Mouse (Mus musculus) liver, embryonic 12.5 days (tissue): ENCODE measurements around the gene Dtx2. TPM values are rescaled to one million over a fixed set of nuclear protein-coding genes. Genes with fewer than 3 reads are reported as not detected.
"Not testable (repeated sequence)": the region's sequence is repeated elsewhere in the genome, so short reads cannot be mapped to it uniquely, and the experiment has no call there.

ENCODE experiments used
- ATAC-seq: fragments of 200-750 bp; cut with Nextera tagmentation; 2 replicates; pipeline ENCODE4 v1.8.0; 2017; ENCODE audit warnings: moderate number of reproducible peaks, mild to moderate bottlenecking, moderate library complexity
- H3K27ac ChIP-seq: fragments of 300-500 bp; sonication (generic); 2 replicates; pipeline ENCODE4 v1.5.1; 2016; ENCODE audit warnings: mild to moderate bottlenecking
- H3K27me3 ChIP-seq: fragments of 300-500 bp; sonication (generic); replicated peaks from 2 replicates; pipeline ENCODE4 v1.6.1; 2016; ENCODE audit warnings: mild to moderate bottlenecking, moderate library complexity
- H3K36me3 ChIP-seq: fragments of 300-500 bp; sonication (generic); 2 replicates; pipeline ENCODE4 v1.6.1; 2016; ENCODE audit warnings: mild to moderate bottlenecking, moderate library complexity
- H3K4me1 ChIP-seq: fragments of 300-500 bp; sonication (generic); 2 replicates; pipeline ENCODE4 v1.6.1; 2016
- H3K4me2 ChIP-seq: fragments of 300-500 bp; sonication (generic); 2 replicates; pipeline ENCODE4 v1.6.1; 2016; ENCODE audit warnings: mild to moderate bottlenecking, moderate library complexity
- H3K4me3 ChIP-seq: fragments of 300-500 bp; sonication (generic); 2 replicates; pipeline ENCODE4 v1.5.1; 2016; ENCODE audit warnings: mild to moderate bottlenecking, moderate library complexity
- H3K9ac ChIP-seq: fragments of 300-500 bp; sonication (generic); 2 replicates; pipeline ENCODE4 v1.6.1; 2016; ENCODE audit warnings: mild to moderate bottlenecking, moderate library complexity
- H3K9me3 ChIP-seq: fragments of 300-500 bp; sonication (generic); replicated peaks from 2 replicates; pipeline ENCODE4 v1.6.1; 2016; ENCODE audit warnings: mild to moderate bottlenecking, moderate library complexity
- WGBS: fragments of 180-500 bp; shearing (Covaris S2); methylation state at CpG from one replicate; pipeline ENCODE4 v1.1.7; 2016; ENCODE audit not compliant: insufficient replicate concordance; 5-methylcytosine and 5-hydroxymethylcytosine counted together
- polyA plus RNA-seq: library from polyadenylated mRNA; unstranded; fragments of >200 nt; fragmentation: Nextera tagmentation; extraction: Ambion mirVana; gene quantifications from 2 replicates; pipeline ENCODE4 v1.2.1, GENCODE M21; 2016

The Dtx2 gene
- polyA plus RNA-seq, 1 experiment from 2014 or later: 11.3 TPM

DNA sequence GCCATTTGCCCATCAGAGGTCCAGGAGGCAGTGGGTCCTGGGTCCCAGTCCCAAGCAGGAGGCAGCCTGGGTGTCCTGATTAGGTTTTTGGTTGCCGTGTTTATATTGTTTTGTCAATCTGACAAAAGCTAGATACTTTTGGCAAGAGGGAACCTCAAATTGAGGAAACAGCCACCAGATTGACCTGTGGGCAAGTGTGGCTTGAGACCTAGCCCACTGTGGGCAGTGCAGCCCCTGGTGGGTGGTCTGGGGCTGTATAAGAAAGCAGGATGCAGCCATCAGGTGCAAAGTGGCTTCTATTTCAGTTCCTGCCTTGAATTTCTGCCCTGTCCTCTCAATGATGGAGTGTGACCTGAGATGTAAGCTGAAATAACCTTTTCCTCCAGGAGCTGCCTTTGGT, 40.7 kb downstream of the Dtx2 start:
- no peak overlapping the region for H3K9ac ChIP-seq
- 42% methylated on average over 1 of the region's 1 CpGs for WGBS
- H3K36me3 ChIP-seq: peaks cover 26% of the 10 kb centered on the region
- H3K27me3 ChIP-seq: no peaks in the 10 kb centered on the region
- ATAC-seq: no peak
- no peaks in the 10 kb centered on the region for H3K9me3 ChIP-seq
- no peak overlapping the region for H3K4me3 ChIP-seq
- no peak overlapping the region for H3K4me2 ChIP-seq
- H3K27ac ChIP-seq: no peak overlapping the region
- peaks cover 9% of the 10 kb centered on the region; the same call in 1 of the 2 replicates for H3K4me1 ChIP-seq

DNA sequence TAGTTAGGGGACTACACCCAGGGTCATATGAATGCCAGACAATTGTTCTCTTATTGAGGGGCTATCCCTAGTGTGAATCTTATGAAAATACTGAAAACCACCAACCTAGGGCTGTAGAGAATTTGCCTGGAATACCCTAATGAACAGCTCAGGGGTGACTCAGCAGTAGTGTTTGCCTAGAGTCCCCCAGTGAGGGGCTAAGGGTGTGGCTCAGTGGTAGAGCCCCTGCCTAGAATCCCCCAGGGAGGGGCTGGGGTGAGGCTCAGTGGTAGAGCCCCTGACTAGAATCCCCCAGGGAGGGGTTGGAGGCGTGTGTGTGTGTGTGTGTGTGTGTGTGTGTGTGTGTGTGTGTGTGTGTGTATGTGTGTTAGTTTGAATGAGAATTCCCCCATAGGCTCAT, 42.1 kb downstream of the Dtx2 start:
- 43% methylated on average over 1 of the region's 1 CpGs for whole genome bisulfite sequencing
- ATAC-seq: no peak
- Histone ChIP-seq H3K27me3 (no peaks in the 10 kb centered on the region), H3K4me1 (peaks cover 17% of the 10 kb centered on the region), H3K9ac (no peak overlapping the region), H3K36me3 (peaks cover 13% of the 10 kb centered on the region), H3K4me3 (no peak overlapping the region), H3K27ac (no peak overlapping the region), H3K4me2 (no peak overlapping the region), H3K9me3 (no peaks in the 10 kb centered on the region)

- WGBS: 42% methylated on average over 17 of the region's 17 CpGs
- no peak for ATAC-seq
- Histone ChIP-seq H3K4me3 (no peak within 1 kb of the TSS), H3K27ac (no peak within 1 kb of the TSS), H3K4me2 (no peak within 1 kb of the TSS), H3K9ac (no peak within 1 kb of the TSS), H3K4me1 (peaks cover 17% of the 10 kb centered on the region), H3K9me3 (no peaks in the 10 kb centered on the region), H3K27me3 (no peaks in the 10 kb centered on the region), H3K36me3 (no peaks in the 10 kb centered on the region)
These were observed 43.9 kb downstream of the Dtx2 start, which contains the start of gene Upk3b for GRCm38 (mm10) chr5:136038258-136039214. Gene Upk3b (plus strand): TSS chr5:136038496.

DNA sequence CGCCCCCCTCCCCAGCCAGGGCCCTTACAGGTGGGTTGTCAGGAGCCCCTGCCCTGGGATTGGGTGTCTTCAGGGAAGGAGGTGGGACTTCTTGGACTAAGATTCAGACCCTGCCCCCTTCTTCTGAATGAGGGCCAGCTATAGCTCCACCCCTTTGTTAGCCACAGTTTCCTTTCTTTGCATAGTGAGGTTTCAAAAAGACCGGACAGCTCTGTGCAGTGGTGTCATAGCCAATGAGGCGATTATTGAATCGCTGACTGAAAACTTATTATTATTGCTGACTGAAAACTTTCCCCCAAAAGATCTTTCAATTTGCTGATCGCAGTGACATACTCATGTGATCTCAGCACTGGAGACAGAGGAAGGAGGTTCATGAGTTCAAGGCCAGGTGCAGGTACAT, 45.6 kb downstream of the Dtx2 start:
- no peak overlapping the region for H3K27ac ChIP-seq
- no peak overlapping the region for H3K9ac ChIP-seq
- no peaks in the 10 kb centered on the region for H3K9me3 ChIP-seq
- H3K4me1 ChIP-seq: peaks cover 17% of the 10 kb centered on the region
- peaks cover 6% of the 10 kb centered on the region for H3K27me3 ChIP-seq
- ATAC-seq: peak; percentile 23; the same call in 1 of the 2 replicates
- H3K4me2 ChIP-seq: no peak overlapping the region
- WGBS: 23% methylated on average over 5 of the region's 5 CpGs
- no peak overlapping the region for H3K4me3 ChIP-seq
- no peaks in the 10 kb centered on the region for H3K36me3 ChIP-seq

DNA sequence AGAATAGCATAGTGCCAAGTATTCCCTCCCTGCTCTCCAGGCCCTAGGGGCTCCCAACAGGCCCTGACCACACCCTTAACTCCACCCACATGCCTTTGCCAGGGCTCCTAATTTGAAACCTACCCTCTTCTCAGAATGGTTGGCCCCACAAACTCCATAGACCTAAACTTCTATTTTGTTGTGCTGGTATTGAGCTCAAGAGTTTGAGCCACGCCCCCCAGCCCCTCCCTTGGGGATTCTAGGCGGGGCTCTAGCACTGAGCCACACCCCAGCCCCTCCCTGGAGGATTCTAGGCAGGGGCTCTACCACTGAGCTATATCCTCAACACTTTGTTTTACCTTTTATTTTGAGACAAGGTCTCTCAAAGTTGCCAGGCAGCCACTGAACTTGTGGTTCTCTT, 46.7 kb downstream of the Dtx2 start:
- Histone ChIP-seq H3K9me3 (no peaks in the 10 kb centered on the region), H3K4me2 (no peak overlapping the region), H3K9ac (no peak overlapping the region), H3K4me1 (peaks cover 17% of the 10 kb centered on the region), H3K27ac (no peak overlapping the region), H3K4me3 (no peak overlapping the region), H3K27me3 (peaks cover 6% of the 10 kb centered on the region), H3K36me3 (no peaks in the 10 kb centered on the region)
- ATAC-seq: 0 out of 2 replicates have a peak, but pooled peaks have one; percentile 21
- 30% methylated on average over 2 of the region's 2 CpGs for WGBS

DNA sequence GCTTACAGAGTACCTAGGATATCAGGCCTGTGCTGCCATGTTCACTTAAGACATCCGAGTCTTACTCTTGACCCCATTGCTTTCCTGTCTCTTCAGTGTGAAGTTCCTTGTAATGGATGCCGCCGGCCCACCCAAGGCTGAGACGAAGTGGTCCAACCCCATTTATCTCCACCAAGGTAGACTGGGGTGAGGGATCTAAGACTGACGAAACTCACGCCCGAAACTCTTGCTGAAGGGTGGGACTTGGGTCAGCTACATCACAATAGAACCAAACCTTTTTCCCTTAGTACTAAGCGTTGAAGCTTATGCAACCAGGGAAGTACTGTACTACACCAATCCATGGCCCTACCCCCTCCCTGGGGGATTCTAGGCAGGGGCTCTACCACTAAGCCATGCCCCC, 47.1 kb downstream of the Dtx2 start:
- Histone ChIP-seq H3K27ac (no peak overlapping the region), H3K27me3 (peaks cover 6% of the 10 kb centered on the region), H3K9me3 (no peaks in the 10 kb centered on the region), H3K9ac (no peak overlapping the region), H3K4me3 (no peak overlapping the region), H3K4me2 (no peak overlapping the region), H3K4me1 (peaks cover 17% of the 10 kb centered on the region), H3K36me3 (no peaks in the 10 kb centered on the region)
- 87% methylated on average over 8 of the region's 8 CpGs for WGBS
- ATAC-seq: no peak

DNA sequence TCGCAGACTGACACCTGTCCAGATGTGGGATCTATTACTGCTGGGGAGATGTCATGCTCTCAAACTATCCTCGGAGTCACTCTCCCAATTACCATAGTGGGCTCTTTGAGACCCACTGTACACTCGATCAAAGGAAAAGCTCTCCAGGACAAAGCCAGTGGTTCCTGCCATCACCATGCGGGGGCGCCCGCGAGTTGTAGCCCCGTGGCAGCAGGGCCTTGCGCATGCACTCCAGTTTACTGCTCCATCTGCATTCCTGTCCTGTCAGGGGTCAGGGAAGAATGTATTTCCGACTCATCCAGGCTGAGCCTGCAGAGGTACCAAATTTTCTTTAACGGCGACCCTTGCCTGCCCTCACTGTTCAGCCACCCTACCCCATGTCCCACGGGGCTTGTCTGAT, 50.3 kb downstream of the Dtx2 start:
- no peak for ATAC-seq
- Histone ChIP-seq H3K4me3 (no peak overlapping the region), H3K27ac (no peak overlapping the region), H3K36me3 (no peaks in the 10 kb centered on the region), H3K9ac (no peak overlapping the region), H3K9me3 (no peaks in the 10 kb centered on the region), H3K4me1 (peaks cover 9% of the 10 kb centered on the region), H3K4me2 (no peak overlapping the region), H3K27me3 (peaks cover 6% of the 10 kb centered on the region)
- WGBS: 55% methylated on average over 13 of the region's 13 CpGs

DNA sequence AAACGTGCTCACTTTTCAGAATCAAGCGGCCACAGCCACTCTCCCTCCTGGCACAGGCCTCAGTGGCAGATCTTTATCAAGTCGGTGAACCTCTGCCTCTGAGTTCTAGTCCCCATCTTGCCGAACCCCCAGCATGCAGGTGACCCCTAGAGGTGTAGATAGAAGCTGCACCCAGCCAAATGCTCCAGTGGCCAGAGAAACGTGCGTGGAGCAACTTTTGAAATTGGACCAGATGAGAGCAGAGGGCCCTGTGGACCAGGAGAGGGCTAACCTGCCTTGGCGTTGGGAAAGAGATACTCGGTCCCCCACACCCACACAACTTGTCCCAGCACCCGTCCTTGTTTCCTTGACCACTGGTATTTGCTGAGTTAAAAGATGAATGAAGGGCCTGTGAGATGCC, 50.8 kb downstream of the Dtx2 start:
- H3K9me3 ChIP-seq: no peaks in the 10 kb centered on the region
- WGBS: 40% methylated on average over 9 of the region's 9 CpGs
- no peak overlapping the region for H3K4me3 ChIP-seq
- H3K36me3 ChIP-seq: no peaks in the 10 kb centered on the region
- H3K27ac ChIP-seq: no peak overlapping the region
- peaks cover 6% of the 10 kb centered on the region for H3K27me3 ChIP-seq
- no peak overlapping the region for H3K9ac ChIP-seq
- no peak overlapping the region for H3K4me2 ChIP-seq
- peaks cover 9% of the 10 kb centered on the region for H3K4me1 ChIP-seq
- no peak for ATAC-seq

- Histone ChIP-seq H3K27me3 (peaks cover 6% of the 10 kb centered on the region), H3K4me2 (no peak overlapping the region), H3K4me1 (peaks cover 6% of the 10 kb centered on the region), H3K4me3 (no peak overlapping the region), H3K27ac (no peak overlapping the region), H3K9ac (no peak overlapping the region), H3K9me3 (no peaks in the 10 kb centered on the region), H3K36me3 (no peaks in the 10 kb centered on the region)
- ATAC-seq: no peak
- 3% methylated on average over 10 of the region's 10 CpGs for WGBS
These were observed 51.4 kb downstream of the Dtx2 start for GRCm38 (mm10) chr5:136045987-136046386.

GRCm38 (mm10) chr5:136048541-136048940, 53.9 kb downstream of the Dtx2 start:
- not testable (repeated sequence) for H3K36me3 ChIP-seq, H3K27me3 ChIP-seq, H3K27ac ChIP-seq, H3K9ac ChIP-seq, H3K4me3 ChIP-seq, H3K4me1 ChIP-seq, ATAC-seq, H3K9me3 ChIP-seq, H3K4me2 ChIP-seq

GRCm38 (mm10) chr5:136049926-136050325, 55.3 kb downstream of the Dtx2 start:
- Histone ChIP-seq H3K27ac (no peak overlapping the region), H3K4me3 (no peak overlapping the region), H3K4me2 (no peak overlapping the region), H3K4me1 (no peaks in the 10 kb centered on the region), H3K9ac (no peak overlapping the region), H3K27me3 (no peaks in the 10 kb centered on the region; the same call in 1 of the 2 replicates), H3K36me3 (no peaks in the 10 kb centered on the region), H3K9me3 (no peaks in the 10 kb centered on the region)
- no peak for ATAC-seq
- 54% methylated on average over 6 of the region's 6 CpGs for WGBS

DNA sequence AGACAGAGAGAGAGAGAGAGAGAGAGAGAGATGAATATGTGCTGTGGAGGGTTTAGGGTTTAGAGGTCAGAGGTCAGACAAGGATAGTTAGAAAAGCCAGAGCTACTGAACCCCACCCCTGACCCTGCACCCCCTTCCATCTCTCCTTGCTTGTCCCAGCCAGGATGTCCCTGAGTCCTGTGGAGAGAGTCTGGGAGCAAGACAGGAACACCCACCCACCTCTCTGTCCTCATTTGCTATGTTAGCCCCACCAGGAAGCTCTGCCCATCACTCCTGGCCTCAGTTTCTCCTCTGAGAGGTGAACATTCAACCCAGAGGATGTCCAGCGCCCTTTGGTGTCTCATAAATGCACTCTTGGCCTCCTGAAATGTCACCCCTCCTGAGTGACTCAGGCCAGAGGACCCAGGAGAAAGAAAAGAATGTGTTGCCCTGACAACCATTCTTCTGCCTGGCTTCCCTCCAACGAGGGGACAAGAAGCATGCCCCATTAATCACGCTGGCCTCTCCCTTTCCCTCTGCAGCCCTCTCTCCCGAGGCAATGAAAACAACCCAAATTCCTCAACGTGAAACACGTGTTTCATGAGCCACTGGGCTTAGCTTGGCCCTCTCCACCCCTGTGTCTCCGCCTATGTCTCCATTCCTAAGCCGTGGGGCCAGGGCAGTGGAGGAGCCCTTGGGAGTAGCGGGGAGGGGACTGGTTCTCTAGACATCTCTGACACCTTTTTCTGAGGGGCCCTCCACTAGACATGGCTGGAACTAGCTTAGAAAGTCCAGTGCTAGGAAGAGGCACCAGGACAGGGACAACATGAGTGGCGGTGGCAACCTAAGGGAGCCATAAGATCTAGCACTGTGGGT, 56.9 kb downstream of the Dtx2 start:
- WGBS: 30% methylated on average over 10 of the region's 10 CpGs
- Histone ChIP-seq H3K9me3 (no peaks in the 10 kb centered on the region), H3K9ac (no peak overlapping the region), H3K4me1 (no peaks in the 10 kb centered on the region), H3K36me3 (no peaks in the 10 kb centered on the region), H3K27me3 (peaks cover under 1% of the 10 kb centered on the region; the same call in 1 of the 2 replicates), H3K27ac (0 out of 2 replicates have a peak overlapping the region, but pooled peaks have one; percentile 33), H3K4me2 (no peak overlapping the region), H3K4me3 (no peak overlapping the region)
- no peak; the same call in 1 of the 2 replicates for ATAC-seq
